Mouse (Mus musculus) kidney, embryonic 16.5 days (tissue): ENCODE measurements at regions not wholly inside any gene's neighbourhood (a gene's known extent, or its start where the extent isn't known, plus 50 kb on each side); places are given as distances from the start of the nearest gene placed in this dataset.

Experiments
- ATAC-seq: fragments of 200-750 bp; cut with Nextera tagmentation; 2 replicates; pipeline ENCODE4 v1.8.0; 2017; ENCODE audit warnings: moderate TSS enrichment; ENCODE audit not compliant: low FRiP score, low TSS enrichment
- H3K27ac ChIP-seq: fragments of 300-500 bp; sonication (generic); 2 replicates; pipeline ENCODE4 v1.5.1; 2014; ENCODE audit warnings: low read length
- H3K27me3 ChIP-seq: fragments of 300-500 bp; sonication (generic); 2 replicates; pipeline ENCODE4 v1.6.1; 2014; ENCODE audit warnings: low read length, control low read depth, mixed read lengths; ENCODE audit not compliant: insufficient read depth
- H3K36me3 ChIP-seq: fragments of 300-500 bp; sonication (generic); 2 replicates; pipeline ENCODE4 v1.6.1; 2014; ENCODE audit warnings: low read length, control low read depth, mixed read lengths; ENCODE audit not compliant: insufficient read depth
- H3K4me1 ChIP-seq: fragments of 300-500 bp; sonication (generic); 2 replicates; pipeline ENCODE4 v1.6.1; 2014; ENCODE audit warnings: low read length, control low read depth, mixed read lengths; ENCODE audit not compliant: insufficient read depth
- H3K4me2 ChIP-seq: fragments of 300-500 bp; sonication (generic); replicated peaks from 2 replicates; pipeline ENCODE4 v1.6.1; 2014; ENCODE audit warnings: low read depth, low read length
- H3K4me3 ChIP-seq: fragments of 300-500 bp; sonication (generic); 2 replicates; pipeline ENCODE4 v1.5.1; 2014; ENCODE audit warnings: mild to moderate bottlenecking, low read length
- H3K9ac ChIP-seq: fragments of 300-500 bp; sonication (generic); replicated peaks from 2 replicates; pipeline ENCODE4 v1.6.1; 2014; ENCODE audit warnings: low read length
- H3K9me3 ChIP-seq: fragments of 300-500 bp; sonication (generic); 2 replicates; pipeline ENCODE4 v1.6.1; 2016; ENCODE audit warnings: low read length, control low read depth
- WGBS: fragments of 180-500 bp; shearing (Covaris S2); extraction: QIAGEN DNeasy Blood & Tissue Kit; methylation state at CpG from one replicate; pipeline ENCODE4 v1.1.7; 2014; 5-methylcytosine and 5-hydroxymethylcytosine counted together

- WGBS = 74% methylated on average over 7 of the region's 7 CpGs
- Histone ChIP-seq H3K36me3 (no peaks in the 10 kb centered on the region), H3K4me3 (no peak overlapping the region), H3K9ac (no peak overlapping the region), H3K4me1 (no peaks in the 10 kb centered on the region), H3K27me3 (no peaks in the 10 kb centered on the region), H3K27ac (no peak overlapping the region), H3K9me3 (no peaks in the 10 kb centered on the region), H3K4me2 (no peak overlapping the region)
- no peak for ATAC-seq
Measured at GRCm38 (mm10) chr6:143419872-143420271, 252.9 kb downstream of the Etnk1 start.

DNA sequence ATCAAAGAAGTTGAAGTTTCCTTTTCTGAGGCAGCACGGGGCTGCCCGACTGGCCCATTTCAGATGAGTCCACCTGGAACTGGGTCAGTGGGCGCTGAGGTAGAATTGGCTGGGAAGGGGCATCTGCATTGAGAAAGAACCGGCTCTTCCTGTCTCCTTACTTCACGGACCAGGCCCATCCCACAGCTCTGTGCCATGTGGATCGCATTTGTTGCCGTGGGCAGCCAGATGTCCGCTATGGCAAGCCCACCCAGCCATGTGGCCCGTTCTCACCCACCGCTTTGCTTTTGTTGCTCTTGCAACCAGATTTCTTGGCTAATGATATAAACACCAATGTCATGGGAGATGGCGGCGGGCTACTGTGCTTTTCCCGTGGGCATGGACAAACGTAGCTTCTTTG, 256.0 kb downstream of the Etnk1 start:
- 90% methylated on average over 14 of the region's 14 CpGs for WGBS

GRCm38 (mm10) chr6:143425182-143425829, 258.3 kb downstream of the Etnk1 start:
- ATAC-seq = no peak
- WGBS = 25% methylated on average over 17 of the region's 17 CpGs
- no peak overlapping the region for H3K9ac ChIP-seq
- no peak overlapping the region for H3K27ac ChIP-seq
- no peaks in the 10 kb centered on the region for H3K4me1 ChIP-seq
- H3K4me3 ChIP-seq = peak overlapping the region; percentile 10; the same call in 1 of the 2 replicates
- no peaks in the 10 kb centered on the region for H3K36me3 ChIP-seq
- H3K9me3 ChIP-seq = no peaks in the 10 kb centered on the region
- no peaks in the 10 kb centered on the region for H3K27me3 ChIP-seq
- peak overlapping the region; percentile 28 for H3K4me2 ChIP-seq

More for the DNA sequence above, 256.0 kb downstream of the Etnk1 start:
- H3K4me2 ChIP-seq = no peak overlapping the region
- no peaks in the 10 kb centered on the region for H3K27me3 ChIP-seq
- H3K36me3 ChIP-seq = no peaks in the 10 kb centered on the region
- H3K4me1 ChIP-seq = no peaks in the 10 kb centered on the region
- H3K9ac ChIP-seq = no peak overlapping the region
- H3K9me3 ChIP-seq = no peaks in the 10 kb centered on the region
- ATAC-seq = no peak
- H3K27ac ChIP-seq = no peak overlapping the region
- H3K4me3 ChIP-seq = no peak overlapping the region

DNA sequence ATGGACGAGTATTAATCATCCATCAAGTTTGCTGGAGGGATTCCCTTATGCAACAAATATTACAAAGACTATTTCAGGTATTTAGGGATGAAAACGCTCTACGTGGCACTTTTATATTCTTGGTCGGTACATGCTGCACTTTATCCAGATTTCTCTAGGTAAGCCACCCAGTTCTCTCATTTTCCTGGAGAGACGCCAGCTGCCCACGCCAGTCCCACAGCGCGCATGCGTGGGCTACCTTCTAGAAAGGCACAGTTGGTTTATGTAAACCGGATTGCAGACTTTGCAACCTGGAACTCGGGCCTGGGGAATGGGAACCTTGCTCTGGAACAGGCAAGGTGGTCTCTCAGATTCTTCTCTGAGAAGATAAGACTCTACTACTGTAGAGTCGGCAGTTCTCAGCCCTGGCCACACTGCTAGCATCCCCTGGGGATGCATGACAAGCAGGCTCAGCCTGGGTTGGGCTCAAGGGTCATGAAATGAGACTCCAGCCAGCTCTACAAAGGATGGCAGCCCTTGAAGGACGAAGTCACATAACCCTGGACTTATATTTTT, 265.0 kb downstream of the Etnk1 start:
- Histone ChIP-seq H3K9me3 (no peaks in the 10 kb centered on the region), H3K4me3 (no peak overlapping the region), H3K4me1 (no peaks in the 10 kb centered on the region), H3K9ac (no peak overlapping the region), H3K27ac (no peak overlapping the region), H3K36me3 (no peaks in the 10 kb centered on the region), H3K27me3 (no peaks in the 10 kb centered on the region), H3K4me2 (no peak overlapping the region)
- no peak for ATAC-seq
- WGBS = 89% methylated on average over 13 of the region's 13 CpGs

GRCm38 (mm10) chr6:143437367-143438271, 270.6 kb downstream of the Etnk1 start:
- Histone ChIP-seq H3K4me2 (no peak overlapping the region), H3K27ac (no peak overlapping the region), H3K9ac (no peak overlapping the region), H3K9me3 (no peaks in the 10 kb centered on the region), H3K27me3 (no peaks in the 10 kb centered on the region), H3K4me1 (no peaks in the 10 kb centered on the region), H3K4me3 (no peak overlapping the region), H3K36me3 (no peaks in the 10 kb centered on the region)
- 83% methylated on average over 32 of the region's 32 CpGs for WGBS
- no peak for ATAC-seq

GRCm38 (mm10) chr6:143438272-143438591, 271.2 kb downstream of the Etnk1 start:
- Histone ChIP-seq H3K4me3 (no peak overlapping the region), H3K4me1 (no peaks in the 10 kb centered on the region), H3K9me3 (no peaks in the 10 kb centered on the region), H3K27me3 (no peaks in the 10 kb centered on the region), H3K27ac (no peak overlapping the region), H3K36me3 (no peaks in the 10 kb centered on the region), H3K9ac (no peak overlapping the region), H3K4me2 (no peak overlapping the region)
- no peak for ATAC-seq
- 57% methylated on average over 5 of the region's 5 CpGs for WGBS

- 93% methylated on average over 10 of the region's 10 CpGs for WGBS
- Histone ChIP-seq H3K4me2 (no peak overlapping the region), H3K27ac (no peak overlapping the region), H3K9ac (no peak overlapping the region), H3K27me3 (no peaks in the 10 kb centered on the region), H3K4me1 (no peaks in the 10 kb centered on the region), H3K9me3 (no peaks in the 10 kb centered on the region), H3K4me3 (no peak overlapping the region), H3K36me3 (no peaks in the 10 kb centered on the region)
- no peak for ATAC-seq
Measured at GRCm38 (mm10) chr6:143439484-143439883, 272.5 kb downstream of the Etnk1 start.

- H3K9ac ChIP-seq = no peak overlapping the region
- H3K27me3 ChIP-seq = no peaks in the 10 kb centered on the region
- ATAC-seq = no peak
- 78% methylated on average over 15 of the region's 15 CpGs for WGBS
- H3K36me3 ChIP-seq = no peaks in the 10 kb centered on the region
- H3K4me1 ChIP-seq = no peaks in the 10 kb centered on the region
- no peak overlapping the region for H3K4me2 ChIP-seq
- no peak overlapping the region for H3K4me3 ChIP-seq
- no peaks in the 10 kb centered on the region for H3K9me3 ChIP-seq
- no peak overlapping the region for H3K27ac ChIP-seq
Measured at GRCm38 (mm10) chr6:143440237-143440950, 273.4 kb downstream of the Etnk1 start.

- H3K4me3 ChIP-seq = no peak overlapping the region
- H3K4me1 ChIP-seq = no peaks in the 10 kb centered on the region
- no peaks in the 10 kb centered on the region for H3K36me3 ChIP-seq
- H3K9me3 ChIP-seq = no peaks in the 10 kb centered on the region
- no peak overlapping the region for H3K27ac ChIP-seq
- no peak for ATAC-seq
- no peak overlapping the region for H3K4me2 ChIP-seq
- no peaks in the 10 kb centered on the region for H3K27me3 ChIP-seq
- H3K9ac ChIP-seq = no peak overlapping the region
- WGBS = 88% methylated on average over 8 of the region's 8 CpGs
Measured at GRCm38 (mm10) chr6:143442361-143442760, 275.3 kb downstream of the Etnk1 start.
